Mouse (Mus musculus): ENCODE measurements around the gene Ssu72. TPM values are rescaled to one million over a fixed set of nuclear protein-coding genes. Genes with fewer than 3 reads are reported as not detected.

Gene Ssu72
- polyA plus RNA-seq, 1 experiment from 2014 or later, result 122 TPM

GRCm38 (mm10) chr4:155695531-155696062 is 9.0 kb upstream of the Ssu72 start:
- no peak overlapping the region for H3K27ac ChIP-seq (ENCODE audit: low read depth, low read length)
- no peaks in the 10 kb centered on the region for H3K36me3 ChIP-seq (ENCODE audit: control insufficient read depth, insufficient read depth, low read length)
- peak overlapping the region; percentile 93 for H3K4me2 ChIP-seq
- H3K4me3 ChIP-seq (ENCODE audit: low read depth, low read length), result no peak overlapping the region
- ATAC-seq (replicated peaks; ENCODE audit: low FRiP score) (no peak), DNase-seq (ENCODE audit: low spot score) (no peak)
- H3K4me1 ChIP-seq (replicated peaks; ENCODE audit: control insufficient read depth, insufficient read depth, low read length), result 0 out of 2 replicates have a peak, but pooled peaks cover 2% of the 10 kb centered on the region
- H3K9me3 ChIP-seq (ENCODE audit: control insufficient read depth, low read length), result no peaks in the 10 kb centered on the region
- 81% methylated on average over 4 of the region's 4 CpGs for WGBS
- H3K9ac ChIP-seq (ENCODE audit: low read depth, low read length), result no peak overlapping the region
- peaks cover 45% of the 10 kb centered on the region for H3K27me3 ChIP-seq (replicated peaks; ENCODE audit: control insufficient read depth, insufficient read depth, low read length)

GRCm38 (mm10) chr4:155696261-155697255 is 8.0 kb upstream of the Ssu72 start:
- H3K27me3 ChIP-seq (replicated peaks; ENCODE audit: control insufficient read depth, insufficient read depth, low read length), result peaks cover 45% of the 10 kb centered on the region
- no peak overlapping the region for H3K9ac ChIP-seq (ENCODE audit: low read depth, low read length)
- H3K36me3 ChIP-seq (ENCODE audit: control insufficient read depth, insufficient read depth, low read length), result no peaks in the 10 kb centered on the region
- 0 out of 2 replicates have a peak, but pooled peaks cover 2% of the 10 kb centered on the region for H3K4me1 ChIP-seq (replicated peaks; ENCODE audit: control insufficient read depth, insufficient read depth, low read length)
- H3K27ac ChIP-seq (ENCODE audit: low read depth, low read length), result no peak overlapping the region
- H3K4me2 ChIP-seq, result no peak overlapping the region
- DNase-seq (ENCODE audit: low spot score), result no peak
- no peak for ATAC-seq (replicated peaks; ENCODE audit: low FRiP score)
- WGBS, result 64% methylated on average over 16 of the region's 16 CpGs
- H3K4me3 ChIP-seq (ENCODE audit: low read depth, low read length), result no peak overlapping the region
- no peaks in the 10 kb centered on the region for H3K9me3 ChIP-seq (ENCODE audit: control insufficient read depth, low read length)

GRCm38 (mm10) chr4:155700425-155700824 is 4.2 kb upstream of the Ssu72 start:
- Histone ChIP-seq H3K27me3 (replicated peaks; ENCODE audit: control insufficient read depth, insufficient read depth, low read length) (peaks cover 16% of the 10 kb centered on the region), H3K36me3 (ENCODE audit: control insufficient read depth, insufficient read depth, low read length) (no peaks in the 10 kb centered on the region), H3K4me1 (replicated peaks; ENCODE audit: control insufficient read depth, insufficient read depth, low read length) (peaks cover 6% of the 10 kb centered on the region; the same call in 1 of the 2 replicates), H3K4me2 (no peak overlapping the region), H3K4me3 (ENCODE audit: low read depth, low read length) (no peak overlapping the region), H3K9ac (ENCODE audit: low read depth, low read length) (no peak overlapping the region), H3K27ac (ENCODE audit: low read depth, low read length) (no peak overlapping the region), H3K9me3 (ENCODE audit: control insufficient read depth, low read length) (no peaks in the 10 kb centered on the region)
- ATAC-seq (replicated peaks; ENCODE audit: low FRiP score) (no peak), DNase-seq (ENCODE audit: low spot score) (no peak)

- Histone ChIP-seq H3K27ac (ENCODE audit: low read depth, low read length) (no peak overlapping the region), H3K4me1 (replicated peaks; ENCODE audit: control insufficient read depth, insufficient read depth, low read length) (peaks cover 15% of the 10 kb centered on the region), H3K4me2 (peak overlapping the region; percentile 85), H3K27me3 (replicated peaks; ENCODE audit: control insufficient read depth, insufficient read depth, low read length) (no peaks in the 10 kb centered on the region), H3K4me3 (ENCODE audit: low read depth, low read length) (no peak overlapping the region), H3K36me3 (ENCODE audit: control insufficient read depth, insufficient read depth, low read length) (no peaks in the 10 kb centered on the region; the same call in 1 of the 2 replicates), H3K9me3 (ENCODE audit: control insufficient read depth, low read length) (no peaks in the 10 kb centered on the region), H3K9ac (ENCODE audit: low read depth, low read length) (no peak overlapping the region)
- ATAC-seq (replicated peaks; ENCODE audit: low FRiP score) (no peak), DNase-seq (ENCODE audit: low spot score) (no peak)
- WGBS, result 91% methylated on average over 4 of the region's 4 CpGs
Measured at GRCm38 (mm10) chr4:155703425-155703929, 1.1 kb upstream of the Ssu72 start.

- Histone ChIP-seq H3K4me1 (replicated peaks; ENCODE audit: control insufficient read depth, insufficient read depth, low read length) (peaks cover 20% of the 10 kb centered on the region), H3K9me3 (ENCODE audit: control insufficient read depth, low read length) (no peaks in the 10 kb centered on the region), H3K27me3 (replicated peaks; ENCODE audit: control insufficient read depth, insufficient read depth, low read length) (no peaks in the 10 kb centered on the region), H3K9ac (ENCODE audit: low read depth, low read length) (peak overlapping the region; percentile 87), H3K4me3 (ENCODE audit: low read depth, low read length) (peak overlapping the region; percentile 84), H3K4me2 (peak overlapping the region; percentile 85), H3K27ac (ENCODE audit: low read depth, low read length) (peak overlapping the region; percentile 95), H3K36me3 (ENCODE audit: control insufficient read depth, insufficient read depth, low read length) (no peaks in the 10 kb centered on the region; the same call in 1 of the 2 replicates)
- ATAC-seq (replicated peaks; ENCODE audit: low FRiP score) (no peak), DNase-seq (ENCODE audit: low spot score) (no peak)
- WGBS, result under 1% methylated on average over 19 of the region's 19 CpGs
Measured at GRCm38 (mm10) chr4:155705592-155705929, 961 bp downstream of the Ssu72 start.

GRCm38 (mm10) chr4:155708582-155708981 is 4.0 kb downstream of the Ssu72 start:
- ATAC-seq (replicated peaks; ENCODE audit: low FRiP score) (no peak), DNase-seq (ENCODE audit: low spot score) (no peak)
- Histone ChIP-seq H3K9ac (ENCODE audit: low read depth, low read length) (no peak overlapping the region), H3K4me2 (no peak overlapping the region), H3K27ac (ENCODE audit: low read depth, low read length) (no peak overlapping the region), H3K4me3 (ENCODE audit: low read depth, low read length) (no peak overlapping the region), H3K27me3 (replicated peaks; ENCODE audit: control insufficient read depth, insufficient read depth, low read length) (no peaks in the 10 kb centered on the region), H3K36me3 (ENCODE audit: control insufficient read depth, insufficient read depth, low read length) (no peaks in the 10 kb centered on the region; the same call in 1 of the 2 replicates), H3K9me3 (ENCODE audit: control insufficient read depth, low read length) (no peaks in the 10 kb centered on the region), H3K4me1 (replicated peaks; ENCODE audit: control insufficient read depth, insufficient read depth, low read length) (peaks cover 22% of the 10 kb centered on the region)
- 68% methylated on average over 2 of the region's 2 CpGs for WGBS

GRCm38 (mm10) chr4:155708988-155709387 is 4.4 kb downstream of the Ssu72 start:
- H3K9me3 ChIP-seq (ENCODE audit: control insufficient read depth, low read length), result no peaks in the 10 kb centered on the region
- H3K4me3 ChIP-seq (ENCODE audit: low read depth, low read length), result no peak overlapping the region
- DNase-seq (ENCODE audit: low spot score) (no peak), ATAC-seq (replicated peaks; ENCODE audit: low FRiP score) (no peak)
- peaks cover 19% of the 10 kb centered on the region for H3K4me1 ChIP-seq (replicated peaks; ENCODE audit: control insufficient read depth, insufficient read depth, low read length)
- H3K9ac ChIP-seq (ENCODE audit: low read depth, low read length), result no peak overlapping the region
- H3K4me2 ChIP-seq, result no peak overlapping the region
- no peaks in the 10 kb centered on the region for H3K27me3 ChIP-seq (replicated peaks; ENCODE audit: control insufficient read depth, insufficient read depth, low read length)
- H3K36me3 ChIP-seq (ENCODE audit: control insufficient read depth, insufficient read depth, low read length), result no peaks in the 10 kb centered on the region; the same call in 1 of the 2 replicates
- no peak overlapping the region for H3K27ac ChIP-seq (ENCODE audit: low read depth, low read length)

- H3K4me2 ChIP-seq, result no peak overlapping the region; the same call in 1 of the 2 replicates
- peaks cover 16% of the 10 kb centered on the region for H3K4me1 ChIP-seq (replicated peaks; ENCODE audit: control insufficient read depth, insufficient read depth, low read length)
- WGBS, result 61% methylated on average over 6 of the region's 6 CpGs
- DNase-seq (ENCODE audit: low spot score) (no peak), ATAC-seq (replicated peaks; ENCODE audit: low FRiP score) (no peak)
- no peaks in the 10 kb centered on the region for H3K9me3 ChIP-seq (ENCODE audit: control insufficient read depth, low read length)
- H3K4me3 ChIP-seq (ENCODE audit: low read depth, low read length), result no peak overlapping the region
- no peaks in the 10 kb centered on the region for H3K27me3 ChIP-seq (replicated peaks; ENCODE audit: control insufficient read depth, insufficient read depth, low read length)
- no peak overlapping the region for H3K27ac ChIP-seq (ENCODE audit: low read depth, low read length)
- peaks cover 7% of the 10 kb centered on the region; the same call in 1 of the 2 replicates for H3K36me3 ChIP-seq (ENCODE audit: control insufficient read depth, insufficient read depth, low read length)
- no peak overlapping the region for H3K9ac ChIP-seq (ENCODE audit: low read depth, low read length)
Measured at GRCm38 (mm10) chr4:155710521-155711252, 6.1 kb downstream of the Ssu72 start.

All from liver, embryonic 11.5 days (tissue).